ENCODE assay signal across 8 mouse cellular contexts in the genomic region with DNA sequence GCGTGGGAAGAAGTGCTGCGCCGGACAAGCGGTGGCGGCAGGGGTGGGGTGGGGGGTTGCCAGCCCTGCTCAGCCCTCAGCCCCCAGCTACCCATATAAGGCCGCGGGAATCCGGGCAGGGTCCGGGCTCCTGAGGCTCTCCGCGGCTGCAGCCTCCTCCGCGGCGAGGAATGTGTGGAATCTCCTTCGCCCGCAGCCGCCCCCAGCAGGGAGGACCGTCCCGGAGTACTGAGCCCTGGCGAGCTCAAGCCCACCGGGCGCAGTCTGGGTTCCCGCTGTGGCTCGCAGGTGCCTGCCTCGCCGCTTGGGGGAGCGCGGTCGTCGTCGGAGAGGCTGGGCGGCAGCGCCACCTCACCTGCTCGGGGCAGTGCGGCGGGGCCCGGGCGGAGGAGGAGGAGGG. TPM values are rescaled to one million over a fixed set of nuclear protein-coding genes. Genes with fewer than 3 reads are reported as not detected.
DNase-seq lines count a peak whose midpoint lies in the region; ATAC-seq and TF ChIP-seq lines count a peak whose summit lies in the region.

No protein-coding gene starts in this region.

- no peaks in the 10 kb centered on the region for H3K36me3 ChIP-seq in forebrain, postnatal 0 days (ENCODE audit: insufficient read depth)

- peak; percentile 65 for TF ChIP-seq CTCF in cerebellum, adult 2 months (IDR thresholded peaks at IDR 0.05; ENCODE audit: borderline replicate concordance, insufficient read depth, low read depth, low read length)
- peak; percentile 68 for TF ChIP-seq CTCF in forebrain, postnatal 0 days (IDR thresholded peaks at IDR 0.05; ENCODE audit: low read depth)

- no peaks in the 10 kb centered on the region for H3K9me3 ChIP-seq in forebrain, postnatal 0 days (ENCODE audit: low read length)

- DNase-seq in Muller cell, postnatal 12 days (ENCODE audit: inconsistent ontology term): peak; percentile 87
- peak; percentile 75 to 77 for DNase-seq in cerebellum, adult 2 months
- DNase-seq in forebrain, postnatal 0 days: peak; percentile 59
- DNase-seq in layer of hippocampus, postnatal 14 days (ENCODE audit: low spot score in 2 of 2): peak; percentile 45 to 55
- DNase-seq in lung, postnatal 14 days: peak; percentile 88
- peak; percentile 85 for DNase-seq in ovary, postnatal 36 days (ENCODE audit: low spot score)
- DNase-seq in thymus, postnatal 25 days: peak; percentile 92

- no peak overlapping the region for H3K27ac ChIP-seq in cerebellum, adult 2 months (ENCODE audit: insufficient read depth, low read length)
- no peak overlapping the region for H3K27ac ChIP-seq in forebrain, postnatal 0 days (ENCODE audit: low read depth, low read length)

- peaks cover 8% of the 10 kb centered on the region for H3K4me1 ChIP-seq in cerebellum, adult 2 months (ENCODE audit: control insufficient read depth, insufficient read depth, low read length)
- no peaks in the 10 kb centered on the region for H3K4me1 ChIP-seq in forebrain, postnatal 0 days (ENCODE audit: insufficient read depth)

- no peak overlapping the region for H3K9ac ChIP-seq in forebrain, postnatal 0 days

- peak overlapping the region; percentile 88 for H3K4me2 ChIP-seq in forebrain, postnatal 0 days (ENCODE audit: low read depth)

- H3K4me3 ChIP-seq in cerebellum, adult 2 months (replicated peaks; ENCODE audit: insufficient read depth, low read depth, low read length): peak overlapping the region; percentile 72
- peak overlapping the region; percentile 50 for H3K4me3 ChIP-seq in forebrain, postnatal 0 days (ENCODE audit: low read depth, low read length)

- no peaks in the 10 kb centered on the region for H3K27me3 ChIP-seq in cerebellum, adult 2 months (ENCODE audit: control insufficient read depth, insufficient read depth, low read length)
- peaks cover 20% of the 10 kb centered on the region for H3K27me3 ChIP-seq in forebrain, postnatal 0 days (ENCODE audit: insufficient read depth, low read length)

- TF ChIP-seq POLR2A in cerebellum, adult 2 months (IDR thresholded peaks at IDR 0.05; ENCODE audit: borderline replicate concordance, insufficient read depth, low read length): no peak

- 2% methylated on average over 37 of the region's 38 CpGs for WGBS in cerebellum, adult 2 months
- WGBS in forebrain, postnatal 0 days: 2% methylated on average over 29 of the region's 38 CpGs

- ATAC-seq in forebrain, postnatal 0 days: peak; percentile 78
- ATAC-seq in hematopoietic stem cell, adult 5-6 weeks (replicated peaks in 1 of 2; ENCODE audit: insufficient read depth in 1 of 2, low FRiP score in 2 of 2, low TSS enrichment in 1 of 2, low read depth in 1 of 2, poor library complexity in 2 of 2, severe bottlenecking in 2 of 2): peak; percentile 91 to 93

RNA-seq across cellular contexts. Expression of a gene that starts 0.3 kb away (rescaled TPM):
- 20.9 and 25.1 TPM in 2 replicates for polyA plus RNA-seq in cerebellum, adult 2 months (2012; rRNA removed)
- total RNA-seq in forebrain, postnatal 0 days (2014; rRNA removed): 6.7 and 6.8 TPM in 2 replicates
- 1.8 and 3.6 TPM in 2 replicates for polyA plus RNA-seq in forebrain, postnatal 0 days (2015; fragmentation: Nextera tagmentation; extraction: Ambion mirVana)
- total RNA-seq in hematopoietic stem cell, adult 5-6 weeks (2017): 8.1 and 17.9 TPM in 2 replicates
- 10 to 100 TPM; 47.4 to 52.1 TPM for total RNA-seq in layer of hippocampus, postnatal 14 days (2021)
